Mouse (Mus musculus): ENCODE results near the gene Pex5. TPM values are rescaled to one million over a fixed set of nuclear protein-coding genes. Genes with fewer than 3 reads are reported as not detected.
"Not testable (repeated sequence)": the region's sequence is repeated elsewhere in the genome, so short reads cannot be mapped to it uniquely, and the experiment has no call there.

The Pex5 gene
- polyA plus RNA-seq, 1 experiment from 2014 or later = 50.1 TPM

- ATAC-seq (ENCODE audit: low read depth) = peak; percentile 57
- Histone ChIP-seq H3K27me3 (ENCODE audit: control insufficient read depth, insufficient read depth, low read length) (no peaks in the 10 kb centered on the region), H3K9me3 (ENCODE audit: control insufficient read depth, low read length) (no peaks in the 10 kb centered on the region), H3K4me3 (ENCODE audit: low read depth, low read length) (no peak overlapping the region), H3K36me3 (ENCODE audit: control insufficient read depth, insufficient read depth, low read length) (peaks cover 14% of the 10 kb centered on the region; the same call in 1 of the 2 replicates), H3K27ac (ENCODE audit: low read depth, low read length) (no peak overlapping the region), H3K9ac (replicated peaks; ENCODE audit: low read depth, low read length) (no peak overlapping the region), H3K4me2 (ENCODE audit: low read depth, low read length) (no peak overlapping the region), H3K4me1 (ENCODE audit: control insufficient read depth, insufficient read depth, low read length) (no peaks in the 10 kb centered on the region)
- 42% methylated on average over 8 of the region's 8 CpGs for WGBS
Measured at GRCm38 (mm10) chr6:124430784-124431495, 16.1 kb upstream of the Pex5 start.

GRCm38 (mm10) chr6:124430379-124430778 is 15.5 kb upstream of the Pex5 start:
- Histone ChIP-seq H3K36me3 (ENCODE audit: control insufficient read depth, insufficient read depth, low read length) (peaks cover 14% of the 10 kb centered on the region; the same call in 1 of the 2 replicates), H3K4me1 (ENCODE audit: control insufficient read depth, insufficient read depth, low read length) (no peaks in the 10 kb centered on the region), H3K9me3 (ENCODE audit: control insufficient read depth, low read length) (no peaks in the 10 kb centered on the region), H3K27ac (ENCODE audit: low read depth, low read length) (no peak overlapping the region), H3K9ac (replicated peaks; ENCODE audit: low read depth, low read length) (no peak overlapping the region), H3K27me3 (ENCODE audit: control insufficient read depth, insufficient read depth, low read length) (no peaks in the 10 kb centered on the region), H3K4me3 (ENCODE audit: low read depth, low read length) (no peak overlapping the region), H3K4me2 (ENCODE audit: low read depth, low read length) (no peak overlapping the region)
- WGBS = 64% methylated on average over 3 of the region's 3 CpGs
- no peak for ATAC-seq (ENCODE audit: low read depth)

- H3K4me2 ChIP-seq (ENCODE audit: low read depth, low read length) = no peak overlapping the region
- no peak for ATAC-seq (ENCODE audit: low read depth)
- no peaks in the 10 kb centered on the region for H3K4me1 ChIP-seq (ENCODE audit: control insufficient read depth, insufficient read depth, low read length)
- no peak overlapping the region for H3K27ac ChIP-seq (ENCODE audit: low read depth, low read length)
- H3K36me3 ChIP-seq (ENCODE audit: control insufficient read depth, insufficient read depth, low read length) = 0 out of 2 replicates have a peak, but pooled peaks cover 2% of the 10 kb centered on the region
- 61% methylated on average over 6 of the region's 6 CpGs for WGBS
- H3K9me3 ChIP-seq (ENCODE audit: control insufficient read depth, low read length) = no peaks in the 10 kb centered on the region
- H3K27me3 ChIP-seq (ENCODE audit: control insufficient read depth, insufficient read depth, low read length) = no peaks in the 10 kb centered on the region
- H3K4me3 ChIP-seq (ENCODE audit: low read depth, low read length) = no peak overlapping the region
- H3K9ac ChIP-seq (replicated peaks; ENCODE audit: low read depth, low read length) = no peak overlapping the region
Measured at GRCm38 (mm10) chr6:124427791-124428576, 13.1 kb upstream of the Pex5 start.

- WGBS = 87% methylated on average over 7 of the region's 7 CpGs
- no peaks in the 10 kb centered on the region for H3K4me1 ChIP-seq (ENCODE audit: control insufficient read depth, insufficient read depth, low read length)
- H3K27me3 ChIP-seq (ENCODE audit: control insufficient read depth, insufficient read depth, low read length) = no peaks in the 10 kb centered on the region
- ATAC-seq (ENCODE audit: low read depth) = no peak
- no peaks in the 10 kb centered on the region for H3K9me3 ChIP-seq (ENCODE audit: control insufficient read depth, low read length)
- H3K4me2 ChIP-seq (ENCODE audit: low read depth, low read length) = no peak overlapping the region
- H3K9ac ChIP-seq (replicated peaks; ENCODE audit: low read depth, low read length) = no peak overlapping the region
- H3K4me3 ChIP-seq (ENCODE audit: low read depth, low read length) = no peak overlapping the region
- no peak overlapping the region for H3K27ac ChIP-seq (ENCODE audit: low read depth, low read length)
- H3K36me3 ChIP-seq (ENCODE audit: control insufficient read depth, insufficient read depth, low read length) = 0 out of 2 replicates have a peak, but pooled peaks cover 2% of the 10 kb centered on the region
Measured at GRCm38 (mm10) chr6:124427289-124427688, 12.4 kb upstream of the Pex5 start.

- Histone ChIP-seq H3K27ac (ENCODE audit: low read depth, low read length) (no peak overlapping the region), H3K4me1 (ENCODE audit: control insufficient read depth, insufficient read depth, low read length) (no peaks in the 10 kb centered on the region), H3K9me3 (ENCODE audit: control insufficient read depth, low read length) (no peaks in the 10 kb centered on the region), H3K27me3 (ENCODE audit: control insufficient read depth, insufficient read depth, low read length) (no peaks in the 10 kb centered on the region), H3K4me2 (ENCODE audit: low read depth, low read length) (no peak overlapping the region), H3K4me3 (ENCODE audit: low read depth, low read length) (no peak overlapping the region), H3K9ac (replicated peaks; ENCODE audit: low read depth, low read length) (no peak overlapping the region), H3K36me3 (ENCODE audit: control insufficient read depth, insufficient read depth, low read length) (0 out of 2 replicates have a peak, but pooled peaks cover 2% of the 10 kb centered on the region)
- 78% methylated on average over 3 of the region's 3 CpGs for WGBS
- no peak for ATAC-seq (ENCODE audit: low read depth)
Measured at GRCm38 (mm10) chr6:124426604-124427003, 11.7 kb upstream of the Pex5 start.

GRCm38 (mm10) chr6:124425523-124425922 is 10.7 kb upstream of the Pex5 start:
- ATAC-seq (ENCODE audit: low read depth) = no peak
- H3K4me3 ChIP-seq (ENCODE audit: low read depth, low read length) = no peak overlapping the region
- H3K9ac ChIP-seq (replicated peaks; ENCODE audit: low read depth, low read length) = no peak overlapping the region
- H3K4me2 ChIP-seq (ENCODE audit: low read depth, low read length) = no peak overlapping the region
- 81% methylated on average over 6 of the region's 6 CpGs for WGBS
- H3K4me1 ChIP-seq (ENCODE audit: control insufficient read depth, insufficient read depth, low read length) = no peaks in the 10 kb centered on the region
- no peaks in the 10 kb centered on the region for H3K27me3 ChIP-seq (ENCODE audit: control insufficient read depth, insufficient read depth, low read length)
- H3K36me3 ChIP-seq (ENCODE audit: control insufficient read depth, insufficient read depth, low read length) = no peaks in the 10 kb centered on the region
- no peaks in the 10 kb centered on the region for H3K9me3 ChIP-seq (ENCODE audit: control insufficient read depth, low read length)
- no peak overlapping the region for H3K27ac ChIP-seq (ENCODE audit: low read depth, low read length)

GRCm38 (mm10) chr6:124425042-124425441 is 10.2 kb upstream of the Pex5 start:
- H3K9ac ChIP-seq (replicated peaks; ENCODE audit: low read depth, low read length); H3K9me3 ChIP-seq (ENCODE audit: control insufficient read depth, low read length); ATAC-seq (ENCODE audit: low read depth); H3K27ac ChIP-seq (ENCODE audit: low read depth, low read length); H3K36me3 ChIP-seq (ENCODE audit: control insufficient read depth, insufficient read depth, low read length); H3K4me3 ChIP-seq (ENCODE audit: low read depth, low read length); H3K4me2 ChIP-seq (ENCODE audit: low read depth, low read length); H3K27me3 ChIP-seq (ENCODE audit: control insufficient read depth, insufficient read depth, low read length); H3K4me1 ChIP-seq (ENCODE audit: control insufficient read depth, insufficient read depth, low read length): not testable (repeated sequence)
- WGBS = 70% methylated on average over 7 of the region's 7 CpGs

- H3K9ac ChIP-seq (replicated peaks; ENCODE audit: low read depth, low read length) = no peak overlapping the region
- no peak for ATAC-seq (ENCODE audit: low read depth)
- no peaks in the 10 kb centered on the region for H3K9me3 ChIP-seq (ENCODE audit: control insufficient read depth, low read length)
- WGBS = 57% methylated on average over 1 of the region's 1 CpGs
- no peaks in the 10 kb centered on the region for H3K4me1 ChIP-seq (ENCODE audit: control insufficient read depth, insufficient read depth, low read length)
- no peak overlapping the region for H3K4me2 ChIP-seq (ENCODE audit: low read depth, low read length)
- no peaks in the 10 kb centered on the region for H3K36me3 ChIP-seq (ENCODE audit: control insufficient read depth, insufficient read depth, low read length)
- H3K4me3 ChIP-seq (ENCODE audit: low read depth, low read length) = no peak overlapping the region
- H3K27me3 ChIP-seq (ENCODE audit: control insufficient read depth, insufficient read depth, low read length) = no peaks in the 10 kb centered on the region
- H3K27ac ChIP-seq (ENCODE audit: low read depth, low read length) = no peak overlapping the region
Measured at GRCm38 (mm10) chr6:124424068-124424498, 9.2 kb upstream of the Pex5 start.

GRCm38 (mm10) chr6:124418686-124419085 is 3.8 kb upstream of the Pex5 start:
- WGBS = 86% methylated on average over 3 of the region's 3 CpGs
- ATAC-seq (ENCODE audit: low read depth) = no peak
- Histone ChIP-seq H3K4me1 (ENCODE audit: control insufficient read depth, insufficient read depth, low read length) (peaks cover 6% of the 10 kb centered on the region), H3K4me2 (ENCODE audit: low read depth, low read length) (no peak overlapping the region), H3K27ac (ENCODE audit: low read depth, low read length) (no peak overlapping the region), H3K9me3 (ENCODE audit: control insufficient read depth, low read length) (no peaks in the 10 kb centered on the region), H3K27me3 (ENCODE audit: control insufficient read depth, insufficient read depth, low read length) (no peaks in the 10 kb centered on the region), H3K4me3 (ENCODE audit: low read depth, low read length) (no peak overlapping the region), H3K36me3 (ENCODE audit: control insufficient read depth, insufficient read depth, low read length) (no peaks in the 10 kb centered on the region), H3K9ac (replicated peaks; ENCODE audit: low read depth, low read length) (no peak overlapping the region)

Data from neural tube, embryonic 14.5 days (tissue).